Mouse (Mus musculus): Measurements from ENCODE around the gene N4bp3.
A peak's percentile ranks its signal among the peaks of the same experiment; 100 is the strongest.
"Not testable (repeated sequence)": the region's sequence is repeated elsewhere in the genome, so short reads cannot be mapped to it uniquely, and the experiment has no call there.

The N4bp3 gene

DNA sequence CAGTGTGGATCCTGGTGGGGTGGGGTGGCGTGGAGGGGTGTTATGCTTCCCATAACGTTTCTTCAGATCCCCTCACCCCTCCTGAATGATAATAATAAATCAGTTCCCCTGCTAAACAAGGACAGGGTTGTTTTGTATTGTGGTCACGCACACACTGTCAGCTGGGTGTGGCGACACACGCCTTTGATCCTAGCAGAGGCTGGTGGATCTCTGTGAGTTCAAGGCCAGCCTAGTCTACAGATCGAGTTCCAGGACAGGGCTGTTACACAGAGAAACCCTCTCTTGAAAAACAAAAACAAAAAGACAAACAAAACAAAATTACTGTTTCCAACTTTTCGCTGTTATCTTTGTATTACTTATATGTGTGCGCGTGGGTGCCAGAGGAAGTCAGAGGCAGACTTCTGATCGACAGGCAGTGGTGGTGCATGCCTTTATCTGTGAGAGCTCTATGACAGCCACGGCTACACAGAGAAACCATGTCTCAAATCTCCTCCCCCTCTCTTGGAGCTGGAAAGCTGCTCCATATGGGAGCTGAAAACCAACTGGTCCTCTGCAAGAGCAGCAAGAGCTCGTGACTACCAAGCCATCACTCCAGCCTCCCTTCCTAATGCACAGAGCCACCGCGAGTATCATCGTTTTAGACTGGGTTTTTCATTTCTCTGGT lies 20.9 kb downstream of the N4bp3 start:
- no peak for DNase-seq (ENCODE audit: low read depth)

DNA sequence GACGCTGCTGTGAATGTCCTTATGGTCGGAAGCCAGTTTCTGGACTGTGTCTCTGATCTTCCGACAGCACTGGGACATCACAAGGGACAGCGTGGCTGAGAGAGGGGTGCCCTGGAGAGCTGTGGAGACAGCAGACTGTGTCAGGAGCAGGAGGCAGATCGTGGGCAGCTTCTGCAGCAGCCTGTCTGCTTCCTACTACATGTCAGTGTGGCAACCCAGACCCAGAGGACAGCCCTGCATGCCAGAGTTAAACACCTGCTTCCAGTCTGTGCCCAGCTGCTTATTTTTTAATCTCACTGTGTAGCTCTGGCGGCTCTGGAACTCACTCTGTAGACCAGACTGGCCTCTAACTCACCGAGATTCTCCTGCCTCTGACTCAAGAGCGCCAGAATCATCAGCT lies 22.7 kb downstream of the N4bp3 start:
- DNase-seq (ENCODE audit: low read depth): no peak

DNA sequence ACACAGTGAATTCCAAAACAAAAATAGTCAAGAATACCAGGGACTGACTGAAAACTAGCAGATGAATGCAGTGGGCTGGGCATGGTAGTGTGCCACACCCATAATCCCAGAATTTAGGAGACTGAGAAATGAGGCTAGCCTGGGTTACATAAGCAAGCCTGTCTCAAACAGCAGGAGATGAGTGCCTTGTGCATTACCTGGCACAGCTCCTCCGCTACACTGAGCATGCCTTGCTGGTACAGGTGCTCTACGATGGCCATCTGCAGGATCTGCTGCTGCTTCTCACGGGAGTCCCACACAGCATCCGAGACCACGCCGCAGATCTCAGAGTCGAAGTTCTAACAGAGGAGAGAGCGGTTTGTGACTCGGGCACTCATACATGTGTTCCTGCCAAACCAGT lies 23.2 kb downstream of the N4bp3 start:
- no peak for DNase-seq (ENCODE audit: low read depth)

DNA sequence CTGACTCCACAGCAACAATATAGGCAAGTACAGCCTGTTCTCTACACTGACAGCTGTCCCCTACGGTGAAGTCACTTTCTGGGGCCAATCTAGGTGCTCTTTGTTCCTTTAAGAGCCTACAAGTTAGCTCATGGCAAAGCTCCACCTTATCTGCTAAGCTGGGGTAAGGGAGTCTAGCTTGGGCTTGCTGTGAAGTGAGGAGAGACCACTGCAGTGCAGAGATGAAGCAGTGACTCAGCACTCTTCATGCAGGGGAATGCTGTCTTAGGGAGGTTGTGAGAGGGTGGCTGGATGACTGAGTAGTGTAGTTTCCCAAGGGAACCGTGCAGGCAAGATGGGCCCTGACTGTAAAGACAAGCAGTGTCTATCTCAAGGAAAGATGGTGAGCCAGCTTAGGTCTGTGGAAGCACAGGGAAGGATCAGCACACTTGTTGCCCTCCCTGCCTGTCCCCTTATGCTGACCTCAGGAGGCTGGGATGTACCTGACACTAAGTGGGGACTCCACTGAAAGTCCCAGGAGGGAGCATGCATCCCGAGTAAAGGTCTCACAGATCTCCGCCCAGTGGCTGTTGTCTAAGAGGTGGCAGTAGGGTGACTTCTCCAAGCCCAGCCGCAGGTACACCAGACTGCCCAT lies 25.3 kb downstream of the N4bp3 start:
- no peak for DNase-seq (ENCODE audit: low read depth)

DNA sequence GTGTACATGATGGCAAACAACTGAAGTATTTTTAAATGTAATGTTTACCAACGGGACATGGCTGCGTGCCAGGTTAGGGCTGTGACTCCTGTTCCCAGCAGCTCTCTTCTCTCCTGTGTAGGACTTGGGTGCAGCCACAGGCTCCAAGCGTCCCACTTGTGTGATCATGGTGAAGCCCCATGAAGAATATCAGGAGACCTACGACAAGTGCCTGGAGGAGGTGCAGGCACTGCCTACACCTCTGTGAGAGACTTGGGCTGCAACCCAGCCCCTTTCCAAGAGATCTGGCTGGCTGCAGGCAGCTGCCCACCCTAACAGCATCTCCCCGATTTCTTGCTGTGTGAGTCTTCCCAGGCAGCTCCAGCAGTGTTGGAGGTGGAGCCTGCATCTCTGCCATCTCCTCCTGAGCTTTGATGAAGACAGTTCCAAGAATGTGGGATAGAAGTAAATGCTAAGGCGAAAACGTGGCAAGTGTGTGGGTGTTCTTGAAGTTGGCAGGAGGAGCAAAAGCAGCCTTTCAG lies 27.6 kb downstream of the N4bp3 start:
- DNase-seq (ENCODE audit: low read depth): no peak

GRCm38 (mm10) chr11:51621776-51622175 lies 28.9 kb downstream of the N4bp3 start:
- no peak for DNase-seq (ENCODE audit: low read depth)

DNA sequence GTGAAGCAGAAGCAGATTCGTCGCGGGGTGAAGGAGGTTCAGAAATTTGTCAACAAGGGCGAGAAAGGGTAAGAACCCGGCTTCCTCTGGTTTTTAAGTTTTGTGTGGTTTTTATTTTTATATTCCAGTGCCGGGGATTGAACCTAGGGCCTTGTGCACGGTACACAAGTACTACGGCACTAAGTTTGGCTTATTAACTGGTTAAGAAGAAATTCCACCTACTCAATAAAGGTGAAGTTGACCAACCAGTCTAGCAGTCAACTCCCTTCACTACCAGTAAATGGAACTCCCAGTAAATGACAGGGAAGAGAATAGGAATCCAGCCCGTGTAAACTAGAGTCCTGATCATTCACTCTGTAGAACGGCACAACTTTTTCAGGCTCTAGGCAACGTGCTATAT lies 30.6 kb downstream of the N4bp3 start:
- DNase-seq (ENCODE audit: low read depth): no peak

DNA sequence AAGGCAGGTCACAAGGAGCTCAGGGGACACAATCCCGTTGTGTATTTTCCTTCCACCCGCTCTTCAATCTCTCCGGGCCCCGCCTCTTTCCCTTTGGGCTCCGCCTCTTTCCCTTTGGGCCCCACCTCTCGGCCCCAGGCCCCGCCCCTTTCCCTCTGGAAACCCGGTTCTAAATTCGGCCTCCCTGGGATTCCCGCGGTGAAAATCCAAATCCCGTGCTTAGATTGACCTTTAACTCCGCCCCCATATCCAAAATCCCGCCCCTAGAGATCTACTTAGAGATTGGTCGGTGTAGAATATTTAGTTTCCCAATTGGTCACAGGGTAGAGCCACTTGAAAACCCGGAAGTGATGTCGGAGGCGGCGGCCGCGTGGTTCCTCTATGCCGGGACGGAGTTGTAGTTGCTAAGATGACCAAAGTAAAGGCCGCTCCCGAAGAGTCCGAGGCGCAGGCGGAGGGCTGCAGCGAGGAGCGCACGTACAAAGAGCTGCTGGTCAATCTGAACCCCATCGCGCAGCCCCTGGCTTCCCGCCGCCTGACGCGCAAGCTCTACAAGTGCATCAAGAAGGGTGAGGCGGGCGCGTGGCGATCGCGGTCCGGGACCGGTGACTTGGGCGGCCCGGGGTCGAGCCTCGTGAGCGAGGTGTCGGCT lies 31.1 kb downstream of the N4bp3 start, which contains the start of gene Nhp2:
Gene Nhp2 (plus strand): TSS at position 327 of the 652 bp plus-strand sequence.
- DNase-seq (ENCODE audit: low read depth): peak; percentile 98

DNA sequence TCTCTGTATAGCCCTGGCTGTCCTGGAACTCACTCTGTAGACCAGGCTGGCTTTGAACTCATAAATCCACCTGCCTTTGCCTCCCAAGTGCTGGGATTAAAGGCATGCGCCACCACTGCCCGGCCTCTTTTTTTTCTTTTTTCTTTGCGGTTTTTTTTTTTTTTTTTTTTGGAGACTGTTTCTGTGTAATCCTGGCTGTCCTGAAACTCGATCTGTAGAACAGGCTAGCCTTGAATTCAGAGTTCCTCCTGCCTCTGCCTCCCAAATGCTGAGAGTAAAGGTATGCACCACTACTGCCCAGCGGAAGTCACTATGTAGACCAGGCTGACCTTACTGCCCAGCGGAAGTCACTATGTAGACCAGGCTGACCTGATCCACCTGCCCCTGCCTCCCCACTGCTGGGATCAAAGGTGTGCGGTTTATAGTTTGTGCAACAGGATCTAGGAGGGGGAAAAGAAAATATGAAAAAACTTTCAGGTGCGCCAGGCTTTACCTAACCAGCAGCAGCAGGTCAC lies 31.7 kb downstream of the N4bp3 start:
- no peak for DNase-seq (ENCODE audit: low read depth)

- DNase-seq (ENCODE audit: low read depth): peak; percentile 89
Measured at GRCm38 (mm10) chr11:51617693-51618092, 32.9 kb downstream of the N4bp3 start.

- not testable (repeated sequence) for DNase-seq (ENCODE audit: low read depth)
Measured at GRCm38 (mm10) chr11:51616113-51616512, 34.5 kb downstream of the N4bp3 start.

GRCm38 (mm10) chr11:51615601-51616000 lies 35.0 kb downstream of the N4bp3 start:
- peak; percentile 90 for DNase-seq (ENCODE audit: low read depth)

- no peak for DNase-seq (ENCODE audit: low read depth)
Measured at GRCm38 (mm10) chr11:51615129-51615528, 35.5 kb downstream of the N4bp3 start.

DNA sequence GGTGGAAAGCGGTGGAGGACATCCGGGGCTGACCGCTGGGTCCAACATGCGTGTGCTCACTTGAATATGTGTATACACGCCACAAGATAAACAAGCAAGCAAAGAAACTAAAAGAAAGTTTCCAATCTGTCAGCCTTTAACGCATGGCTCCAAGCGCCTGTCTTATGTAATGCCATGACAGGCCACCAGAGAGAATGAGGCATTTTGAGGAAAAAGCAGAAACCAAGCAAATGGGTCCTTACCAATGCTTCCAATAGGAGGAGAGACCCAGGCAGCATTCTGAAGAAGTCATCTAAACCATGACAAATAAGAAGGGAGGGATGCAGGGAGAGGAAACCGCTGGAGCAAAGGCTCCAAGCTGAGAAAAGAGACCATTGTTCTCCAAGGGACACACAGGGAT lies 36.4 kb downstream of the N4bp3 start:
- DNase-seq (ENCODE audit: low read depth): no peak

DNA sequence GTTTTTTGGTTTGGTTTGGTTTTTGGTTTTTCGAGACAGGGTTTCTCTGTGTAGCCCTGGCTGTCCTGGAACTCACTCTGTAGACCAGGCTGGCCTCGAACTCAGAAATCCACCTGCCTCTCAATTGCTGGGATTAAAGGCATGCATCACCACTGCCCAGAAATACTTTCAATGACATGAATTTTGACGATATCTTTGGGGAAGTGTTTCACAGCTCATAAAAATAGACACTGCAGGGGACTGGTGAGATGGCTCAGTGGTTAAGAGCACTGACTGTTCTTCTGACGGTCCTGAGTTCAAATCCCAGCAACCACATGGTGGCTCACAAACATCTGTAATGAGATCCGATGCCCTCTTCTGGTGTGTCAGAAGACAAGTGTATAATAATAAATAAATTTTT lies 40.7 kb downstream of the N4bp3 start:
- not testable (repeated sequence) for DNase-seq (ENCODE audit: low read depth)

GRCm38 (mm10) chr11:51609266-51609909 lies 41.3 kb downstream of the N4bp3 start:
- peak; percentile 50 for DNase-seq (ENCODE audit: low read depth)

DNA sequence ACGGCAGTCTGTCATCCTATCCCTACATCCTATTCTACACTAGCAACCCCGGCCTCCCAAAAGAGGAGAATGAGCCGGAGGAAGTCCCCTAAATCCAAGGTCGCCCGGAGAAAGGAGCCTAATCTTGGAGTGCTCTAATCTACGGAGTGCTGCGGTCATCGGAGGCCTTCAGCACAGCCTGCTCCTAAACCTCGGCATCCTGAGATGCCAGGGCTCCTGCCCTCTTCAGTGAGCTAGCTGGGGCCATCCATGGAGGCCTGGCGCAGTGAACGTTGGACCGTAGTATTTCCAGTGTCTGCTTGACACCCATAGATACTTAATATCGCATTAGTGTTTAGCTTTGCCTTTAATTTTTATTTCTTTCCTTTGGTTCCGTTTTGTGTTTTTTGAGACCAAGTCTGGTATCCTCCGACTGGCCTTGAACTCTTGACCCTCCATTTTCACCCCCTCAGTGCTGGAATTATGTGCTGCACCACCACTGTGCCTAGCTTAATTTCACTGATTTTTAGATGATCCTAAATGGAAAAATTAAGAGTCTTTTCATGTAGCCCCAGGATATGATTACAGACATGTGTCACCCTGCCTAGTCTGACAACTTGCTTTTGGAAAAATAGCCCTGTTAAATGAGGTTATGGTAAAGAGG lies 43.4 kb downstream of the N4bp3 start:
- DNase-seq (ENCODE audit: low read depth): no peak

GRCm38 (mm10) chr11:51606447-51607095 lies 44.1 kb downstream of the N4bp3 start, which contains the start of gene Hnrnpab:
Gene Hnrnpab, minus strand, starts transcription at chr11:51606847.
- DNase-seq (ENCODE audit: low read depth): peak; percentile 99

DNA sequence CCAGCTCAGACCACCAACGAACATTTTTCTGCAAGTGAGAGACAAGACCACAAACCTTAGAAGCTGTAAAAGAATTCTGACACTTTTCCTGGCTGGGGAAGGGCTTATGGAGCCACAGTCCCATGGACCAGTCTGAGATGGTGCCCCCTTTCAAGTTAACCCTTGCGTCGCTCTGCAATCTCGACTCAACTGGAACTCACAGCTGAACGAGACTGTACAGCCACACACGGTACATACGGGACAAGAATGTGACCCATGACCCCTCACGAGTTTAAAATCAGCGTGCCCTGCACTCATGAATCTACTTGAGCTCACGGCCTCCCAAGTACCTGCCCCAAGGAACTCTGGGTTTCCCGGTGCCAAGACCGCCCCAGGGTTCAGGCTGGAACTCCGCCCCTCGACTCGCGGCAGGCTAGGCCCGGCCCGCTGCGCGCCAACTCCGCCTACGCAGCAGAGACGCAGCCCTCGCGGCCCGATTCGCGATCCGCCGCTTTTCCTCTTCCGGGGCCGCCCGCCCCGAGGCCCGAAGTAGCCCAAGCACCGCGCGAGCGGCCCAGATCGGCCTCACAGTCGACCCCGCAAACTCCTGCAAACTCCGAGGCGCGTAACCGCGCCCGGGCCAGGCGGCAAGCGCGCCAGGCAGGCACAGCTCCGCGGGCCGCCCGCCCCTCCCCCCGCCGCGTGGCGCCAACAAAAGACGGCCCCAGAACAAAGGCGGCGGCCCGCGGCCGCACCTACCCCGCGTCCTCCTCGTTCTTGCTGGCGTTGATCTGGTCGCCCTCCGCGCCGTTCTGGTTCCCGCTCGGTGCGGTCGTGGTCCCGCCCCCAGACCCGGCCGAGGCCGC lies 44.8 kb downstream of the N4bp3 start:
- peak; percentile 92 for DNase-seq (ENCODE audit: low read depth)

GRCm38 (mm10) chr11:51602253-51602652 lies 48.4 kb downstream of the N4bp3 start:
- no peak for DNase-seq (ENCODE audit: low read depth)

All from induced T-regulatory cell, adult 2 months (primary cell).